Mouse (Mus musculus) small intestine, adult 2 months (tissue): ENCODE results near the gene Ppp1r15b.

Experiments
- CTCF ChIP-seq: fragments of 200-500 bp; IDR thresholded peaks from 2 replicates; pipeline ENCODE4 v1.5.1; 2012; ENCODE audit warnings: low read depth, mild to moderate bottlenecking, control low read depth, inconsistent platforms, low read length, moderate library complexity, mixed read lengths; ENCODE audit not compliant: insufficient replicate concordance, insufficient read length; ENCODE audit errors: extremely low read depth
- POLR2A ChIP-seq: fragments of 200-500 bp; IDR thresholded peaks from 2 replicates; pipeline ENCODE4 v1.6.1; 2012; ENCODE audit warnings: low read depth, mild to moderate bottlenecking, control low read depth, inconsistent platforms, low read length, moderate library complexity

DNA sequence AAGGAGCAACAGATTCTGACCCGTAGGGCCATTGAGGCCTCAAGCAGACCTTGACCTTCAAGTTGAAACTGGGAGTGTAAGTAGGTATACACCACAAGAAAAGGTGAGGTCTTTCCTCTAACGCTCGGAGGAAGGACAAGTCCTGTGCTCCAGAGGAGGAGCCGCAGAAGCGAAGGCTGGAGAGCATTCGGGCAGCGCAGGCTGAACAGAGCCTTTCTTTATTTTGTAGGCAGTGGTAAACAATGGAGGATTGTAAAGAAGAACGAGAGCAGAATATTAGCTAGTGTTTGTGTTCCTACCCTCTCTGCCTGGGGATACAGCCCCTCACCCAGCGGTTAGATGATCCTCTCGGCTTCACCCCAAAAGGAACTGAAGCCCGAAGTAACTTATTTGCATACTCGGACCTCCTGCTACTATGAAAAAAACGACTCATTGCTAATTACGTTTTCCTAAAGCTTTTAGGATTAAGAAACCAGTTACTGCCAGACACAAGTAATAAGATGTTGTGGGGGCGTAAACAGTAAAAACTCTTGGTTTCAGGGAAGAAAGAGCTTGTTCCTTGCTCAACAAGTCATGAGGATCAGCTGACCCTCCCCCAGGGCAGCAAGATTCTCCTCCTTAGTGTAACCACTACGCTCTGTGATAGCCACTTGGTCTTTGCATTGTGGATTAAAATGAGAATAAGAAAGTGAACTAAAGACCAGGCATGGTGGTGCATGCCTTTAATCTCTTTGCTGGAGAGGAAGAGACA lies 1.3 kb upstream of the Ppp1r15b start:
- peak; percentile 82; the same call in 1 of the 2 replicates for TF ChIP-seq POLR2A
- no peak for TF ChIP-seq CTCF
